Mouse (Mus musculus) forebrain, embryonic 11.5 days (tissue): ENCODE measurements around the gene Trip12. TPM values are rescaled to one million over a fixed set of nuclear protein-coding genes. Genes with fewer than 3 reads are reported as not detected.

Experiments used
- ATAC-seq: fragments of 200-750 bp; cut with Nextera tagmentation; replicated peaks from 2 replicates; pipeline ENCODE4 v1.8.0; 2017; ENCODE audit warnings: moderate TSS enrichment; ENCODE audit not compliant: low FRiP score
- DNase-seq: peaks from one replicate; pipeline ENCODE4 v3.0.0-alpha.2; 2017; ENCODE audit warnings: low spot score
- H3K27ac ChIP-seq: fragments of 300-500 bp; sonication (generic); 2 replicates; pipeline ENCODE4 v1.5.1; 2014; ENCODE audit warnings: low read depth, low read length
- H3K27me3 ChIP-seq: fragments of 300-500 bp; sonication (generic); 2 replicates; pipeline ENCODE4 v1.6.1; 2014; ENCODE audit warnings: mild to moderate bottlenecking, low read length, mixed read lengths; ENCODE audit not compliant: control insufficient read depth, insufficient read depth
- H3K36me3 ChIP-seq: fragments of 300-500 bp; sonication (generic); 2 replicates; pipeline ENCODE4 v1.6.1; 2014; ENCODE audit warnings: mild to moderate bottlenecking, low read length, moderate library complexity, mixed read lengths; ENCODE audit not compliant: control insufficient read depth, insufficient read depth
- H3K4me1 ChIP-seq: fragments of 300-500 bp; sonication (generic); replicated peaks from 2 replicates; pipeline ENCODE4 v1.6.1; 2014; ENCODE audit warnings: low read length, mixed read lengths; ENCODE audit not compliant: control insufficient read depth, insufficient read depth
- H3K4me2 ChIP-seq: fragments of 300-500 bp; sonication (generic); 2 replicates; pipeline ENCODE4 v1.6.1; 2014; ENCODE audit warnings: low read depth, mild to moderate bottlenecking, low read length, moderate library complexity, mixed read lengths; ENCODE audit not compliant: severe bottlenecking
- H3K4me3 ChIP-seq: fragments of 300-500 bp; sonication (generic); 2 replicates; pipeline ENCODE4 v1.5.1; 2014; ENCODE audit warnings: low read depth, low read length
- H3K9ac ChIP-seq: fragments of 300-500 bp; sonication (generic); 2 replicates; pipeline ENCODE4 v1.6.1; 2014; ENCODE audit warnings: low read length
- H3K9me3 ChIP-seq: fragments of 300-500 bp; sonication (generic); 2 replicates; pipeline ENCODE4 v1.6.1; 2016; ENCODE audit warnings: low read length, mixed read lengths; ENCODE audit not compliant: control insufficient read depth
- WGBS: fragments of 180-500 bp; shearing (Covaris S2); extraction: QIAGEN DNeasy Blood & Tissue Kit; methylation state at CpG from one replicate; pipeline ENCODE4 v1.1.7; 2014; 5-methylcytosine and 5-hydroxymethylcytosine counted together
- microRNA-seq: library from miRNA; unstranded; fragments of <30 nt; microRNA quantifications from one replicate; pipeline ENCODE4, GENCODE M21; 2016; ENCODE audit not compliant: insufficient number of aligned reads
- polyA plus RNA-seq: library from polyadenylated mRNA; unstranded; fragments of >200 nt; fragmentation: Nextera tagmentation; extraction: Ambion mirVana; gene quantifications from 2 replicates; pipeline ENCODE4 v1.2.1, GENCODE M21; 2014

Gene Trip12
- polyA plus RNA-seq, 1 experiment from 2014 or later = 98.9 TPM

- peaks cover 8% of the 10 kb centered on the region; the same call in 1 of the 2 replicates for H3K27me3 ChIP-seq
- H3K4me3 ChIP-seq = peak within 1 kb of the TSS; percentile 66
- H3K4me1 ChIP-seq = no peaks in the 10 kb centered on the region
- ATAC-seq (peak; percentile 87), DNase-seq (peak; percentile 93)
- H3K9me3 ChIP-seq = no peaks in the 10 kb centered on the region
- whole genome bisulfite sequencing = under 1% methylated on average over 72 of the region's 75 CpGs
- H3K4me2 ChIP-seq = peak within 1 kb of the TSS; percentile 95
- peak within 1 kb of the TSS; percentile 25; the same call in 1 of the 2 replicates for H3K27ac ChIP-seq
- peak within 1 kb of the TSS; percentile 64 for H3K9ac ChIP-seq
- H3K36me3 ChIP-seq = no peaks in the 10 kb centered on the region
Observed at GRCm38 (mm10) chr1:84695517-84696411, 144.6 kb downstream of the Trip12 start, which contains the start of gene Dner. Gene Dner, minus strand, starts transcription at chr1:84696221.

GRCm38 (mm10) chr1:84694688-84695474 is 145.4 kb downstream of the Trip12 start:
- Histone ChIP-seq H3K9ac (peak overlapping the region; percentile 64), H3K4me1 (no peaks in the 10 kb centered on the region), H3K27ac (peak overlapping the region; percentile 25; the same call in 1 of the 2 replicates), H3K4me3 (peak overlapping the region; percentile 66), H3K27me3 (peaks cover 8% of the 10 kb centered on the region; the same call in 1 of the 2 replicates), H3K4me2 (peak overlapping the region; percentile 95), H3K36me3 (no peaks in the 10 kb centered on the region), H3K9me3 (no peaks in the 10 kb centered on the region)
- DNase-seq (peak; percentile 63), ATAC-seq (peak; percentile 67)
- WGBS = 6% methylated on average over 26 of the region's 26 CpGs

- Histone ChIP-seq H3K9me3 (no peaks in the 10 kb centered on the region), H3K4me2 (no peak overlapping the region), H3K36me3 (no peaks in the 10 kb centered on the region), H3K9ac (no peak overlapping the region), H3K4me1 (no peaks in the 10 kb centered on the region), H3K4me3 (no peak overlapping the region), H3K27ac (no peak overlapping the region), H3K27me3 (no peaks in the 10 kb centered on the region)
- ATAC-seq (no peak), DNase-seq (no peak)
- 57% methylated on average over 4 of the region's 4 CpGs for WGBS
Observed at GRCm38 (mm10) chr1:84677910-84678309, 162.4 kb downstream of the Trip12 start.

Small RNA genes lying within 50 kb of the gene (microRNA-seq; reads per million reads assigned to microRNA genes)
- gene Mir5126 = 63.1 reads per million, percentile 30 among the genes with 10 or more reads in this experiment

Other genes starting within 250 kb of the Trip12 start
- gene Dner, start 144.3 kb downstream of the Trip12 start, polyA plus RNA-seq = 28.5 and 31.5 TPM in 2 replicates
- gene Fbxo36, start 675 bp downstream of the Trip12 start, polyA plus RNA-seq = 10.3 and 11.8 TPM in 2 replicates
- 3.0 and 4.5 TPM in 2 replicates for gene Slc16a14, start 94.6 kb upstream of the Trip12 start, polyA plus RNA-seq